Mouse (Mus musculus): ENCODE measurements around the gene Cdh6.
A peak's percentile ranks its signal among the peaks of the same experiment; 100 is the strongest.

The Cdh6 gene

DNA sequence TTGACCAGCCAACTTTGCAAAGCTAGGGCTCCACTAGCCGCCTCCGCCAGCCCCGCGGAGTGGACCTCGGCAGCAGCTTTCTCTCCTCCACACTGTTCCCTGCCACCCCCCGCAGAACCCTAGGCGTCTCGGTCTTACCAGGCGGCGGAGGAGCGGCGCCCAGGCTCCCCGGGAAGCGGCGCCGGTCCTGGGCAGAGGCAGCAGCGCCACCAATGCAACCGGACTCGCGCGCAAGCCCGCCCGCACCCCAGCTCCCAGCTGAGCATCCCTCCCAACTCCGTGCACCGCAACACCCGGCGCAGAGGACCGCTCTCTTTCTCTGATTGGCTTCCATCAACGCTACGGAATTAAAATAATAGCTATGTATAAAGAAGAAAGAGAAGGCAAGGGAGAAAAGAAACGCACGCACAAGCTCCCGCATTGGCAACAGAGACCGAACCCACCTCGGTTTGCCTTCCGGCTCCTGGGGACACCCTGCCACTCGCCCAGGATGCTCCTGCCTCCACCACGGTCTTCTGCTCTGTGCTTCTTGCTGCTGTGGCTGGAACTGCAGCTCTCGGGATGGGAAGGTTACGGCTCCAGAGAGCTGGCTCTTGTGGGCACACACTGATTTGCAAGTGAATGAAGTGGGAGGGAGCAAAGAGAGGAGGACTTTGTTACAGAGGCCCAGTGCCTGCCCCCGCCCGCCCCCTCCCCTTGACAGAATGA is at the start of gene Cdh6:
Gene Cdh6, minus strand, starts transcription at position 605 of the 708 bp plus-strand sequence.
- DNase-seq = peak; percentile 79

DNA sequence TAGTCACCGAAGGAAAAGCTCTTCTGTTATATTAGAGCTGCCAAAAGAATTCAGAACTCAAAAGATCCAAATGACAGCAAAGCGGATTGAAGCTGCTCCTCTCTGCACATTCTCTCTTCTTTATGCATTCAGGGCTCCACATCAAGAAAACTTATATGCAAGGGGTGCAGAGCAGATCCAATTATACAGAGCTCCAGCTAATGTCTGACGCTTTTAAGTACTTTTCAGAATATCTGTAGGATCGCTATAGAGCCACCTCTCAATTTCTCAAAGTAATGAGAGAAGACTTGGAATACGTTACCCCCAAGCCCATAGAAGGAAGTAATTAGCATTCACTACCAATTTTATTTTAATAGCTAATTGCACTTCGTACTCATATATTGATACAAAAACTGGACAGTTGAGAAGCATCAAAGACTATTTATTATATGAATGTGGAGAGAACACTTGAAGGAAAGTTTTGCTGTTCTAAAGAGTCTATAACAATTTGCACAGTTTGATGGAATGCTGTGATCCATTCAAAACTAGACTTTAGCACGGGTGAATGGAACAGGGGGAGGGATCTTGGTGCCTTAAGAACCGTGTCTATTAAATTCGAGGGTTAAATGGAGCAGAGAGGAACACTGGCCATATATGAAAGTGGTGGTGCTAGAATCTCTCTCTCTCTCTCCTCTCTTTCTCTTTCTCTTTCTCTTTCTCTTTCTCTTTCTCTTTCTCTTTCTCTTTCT is 46.4 kb upstream of the Cdh6 start:
- no peak for DNase-seq

DNA sequence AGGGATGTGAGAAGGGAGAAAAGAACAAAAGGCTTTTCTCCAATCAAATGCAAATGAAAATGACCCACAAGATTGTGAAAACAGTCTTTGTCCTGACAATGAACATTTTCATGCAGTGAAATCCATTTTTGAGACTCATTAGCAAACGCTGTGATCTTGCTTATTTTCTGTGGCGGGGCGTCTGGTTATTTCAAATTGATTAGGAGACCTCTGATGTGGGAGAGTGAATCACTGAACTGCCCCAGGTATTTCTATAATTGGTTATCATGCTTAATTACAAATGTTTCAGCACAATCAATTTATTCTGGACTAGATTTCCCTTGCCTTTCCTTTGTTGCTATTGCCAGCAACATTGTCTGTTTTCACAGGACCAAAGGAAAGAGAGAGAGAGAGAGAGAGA is 44.3 kb upstream of the Cdh6 start:
- no peak for DNase-seq

DNA sequence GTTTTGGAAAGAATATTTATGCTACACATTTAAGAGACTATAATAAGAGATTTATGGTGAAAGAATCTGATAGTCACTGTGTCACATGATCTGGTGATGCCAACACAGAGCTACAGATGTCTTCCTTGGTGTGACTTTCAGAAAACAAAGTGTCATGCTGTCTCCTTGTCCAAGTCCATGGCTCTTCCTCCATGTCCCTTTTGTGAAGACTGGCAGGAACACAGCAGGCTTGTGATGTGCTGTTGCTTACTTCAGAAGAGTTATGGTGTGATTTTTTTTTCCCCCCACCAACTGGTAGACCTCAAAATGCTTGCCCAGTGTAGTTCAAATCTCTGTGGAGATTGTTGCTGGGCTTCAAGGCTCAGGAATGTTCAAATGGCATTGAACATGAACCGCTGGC is 43.7 kb upstream of the Cdh6 start:
- DNase-seq = no peak

DNA sequence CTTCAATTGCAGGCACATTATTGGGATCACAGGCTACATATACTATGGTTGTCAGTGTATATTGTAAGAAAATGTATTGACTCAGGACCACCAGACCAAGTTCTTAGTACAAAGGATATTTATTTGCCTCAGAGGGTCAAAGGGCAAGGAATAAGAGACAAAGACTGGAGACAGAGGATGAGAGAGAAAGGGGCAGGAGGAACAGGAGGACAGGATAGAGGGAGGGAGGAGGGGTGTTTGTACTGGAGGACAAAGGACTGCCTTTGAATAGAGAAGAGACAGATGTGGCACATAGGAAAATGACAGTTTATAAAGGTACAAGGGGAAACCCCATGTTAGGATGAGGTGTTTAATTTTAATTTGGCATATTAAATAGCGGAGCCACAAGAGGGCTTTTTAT is 39.5 kb upstream of the Cdh6 start:
- DNase-seq = no peak

DNA sequence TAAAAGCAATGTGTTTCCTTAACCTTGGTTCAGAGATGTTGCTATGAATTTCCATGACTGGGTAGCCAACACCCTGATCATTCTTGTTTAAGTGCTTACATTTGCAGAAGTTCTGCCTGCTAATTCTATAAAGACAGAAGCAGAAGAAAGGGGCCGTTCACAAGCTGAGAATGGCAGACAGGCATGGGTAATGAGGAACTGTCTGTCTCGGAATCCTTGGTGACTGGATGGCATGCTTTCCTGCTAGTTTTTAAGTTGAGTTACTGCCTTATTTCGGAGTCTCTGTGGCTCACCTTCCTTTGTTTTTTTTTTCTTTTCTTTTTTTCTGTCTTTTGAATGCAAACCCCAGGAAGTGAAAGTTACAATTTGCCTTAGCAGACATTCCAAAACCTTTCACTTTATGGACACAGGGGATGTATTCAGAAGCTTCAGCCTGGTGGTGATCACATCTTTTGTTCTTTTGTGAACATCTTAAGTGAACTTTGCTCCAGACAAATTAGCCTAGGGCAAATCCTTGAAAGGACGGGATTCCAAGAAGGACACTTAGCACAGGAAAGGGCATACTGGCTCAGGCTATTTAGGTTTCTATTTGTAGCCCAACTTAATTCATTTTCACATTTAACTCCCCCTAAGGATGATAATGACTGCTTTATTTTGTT is 38.7 kb upstream of the Cdh6 start:
- DNase-seq = no peak

DNA sequence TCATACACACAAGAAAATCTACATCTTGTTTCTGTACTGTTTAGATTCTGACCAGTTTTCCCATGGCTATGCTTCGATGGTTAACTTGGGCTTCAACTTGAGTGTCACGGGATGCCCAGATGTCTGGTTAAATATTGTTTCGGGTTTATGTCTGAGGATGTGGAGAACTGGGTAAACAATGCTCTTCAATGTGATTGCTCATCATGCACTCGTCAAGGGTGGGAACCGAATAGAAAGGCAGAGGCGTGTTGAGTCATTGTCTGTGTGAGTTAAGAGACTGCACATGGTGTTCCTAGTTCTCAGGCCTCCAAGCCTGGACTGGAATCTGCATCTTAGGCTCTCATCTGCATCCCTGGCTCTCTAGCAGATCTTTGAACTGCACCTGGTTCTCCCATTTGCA is 36.7 kb upstream of the Cdh6 start:
- DNase-seq = peak; percentile 32

DNA sequence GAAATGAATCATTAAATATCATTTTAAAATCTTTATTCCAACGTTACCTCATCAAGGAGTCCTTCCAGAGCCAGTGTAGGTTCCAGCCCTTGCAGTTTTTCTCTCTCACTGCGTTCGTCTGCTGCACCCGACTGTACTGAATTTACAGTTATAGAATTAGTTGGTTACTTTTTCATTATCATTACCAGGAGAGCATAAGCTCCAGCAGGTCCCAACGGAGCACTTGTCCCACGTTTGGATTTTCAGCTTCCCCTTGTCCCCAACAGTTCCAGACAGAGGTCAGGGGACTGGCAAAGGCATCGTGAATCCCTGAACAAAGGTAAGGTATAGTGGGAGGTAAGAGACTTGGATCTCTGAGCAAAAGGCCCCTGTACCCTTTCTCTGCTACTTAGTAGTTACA is 35.2 kb upstream of the Cdh6 start:
- no peak for DNase-seq

DNA sequence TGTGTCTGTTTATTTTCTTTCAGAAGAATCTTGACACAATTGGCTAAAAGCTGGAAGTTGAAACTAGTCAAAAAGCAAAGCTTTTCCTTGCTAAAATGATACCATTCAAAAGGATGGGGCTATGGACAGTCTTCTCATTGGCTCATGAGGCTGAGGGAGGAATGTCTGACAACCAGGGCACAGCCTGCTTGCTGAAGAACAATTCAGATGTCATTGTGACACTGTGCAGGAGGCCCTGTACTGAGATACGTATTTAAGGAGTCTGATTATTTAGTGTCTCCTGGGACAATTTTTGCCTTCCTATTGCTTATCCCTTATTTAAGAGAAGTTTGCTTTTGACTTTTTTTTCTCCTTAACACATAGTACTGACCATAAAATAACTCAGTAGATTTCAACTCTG is 22.8 kb upstream of the Cdh6 start:
- DNase-seq = no peak

DNA sequence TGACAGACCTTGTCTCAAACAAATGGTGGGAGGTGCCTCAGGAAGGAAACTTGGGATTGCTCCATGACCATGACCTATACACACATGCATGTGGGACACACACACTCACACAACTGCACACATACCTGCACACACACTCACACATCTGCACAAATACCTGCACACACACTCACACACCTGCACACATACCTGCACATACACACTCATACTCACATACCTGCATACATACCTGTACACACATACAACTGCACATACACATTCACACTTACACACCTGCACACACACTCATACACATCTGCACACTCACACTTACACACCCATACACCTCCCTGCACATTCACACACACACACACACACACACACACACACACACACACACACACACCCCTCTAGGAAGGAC is 20.6 kb upstream of the Cdh6 start:
- DNase-seq = no peak

DNA sequence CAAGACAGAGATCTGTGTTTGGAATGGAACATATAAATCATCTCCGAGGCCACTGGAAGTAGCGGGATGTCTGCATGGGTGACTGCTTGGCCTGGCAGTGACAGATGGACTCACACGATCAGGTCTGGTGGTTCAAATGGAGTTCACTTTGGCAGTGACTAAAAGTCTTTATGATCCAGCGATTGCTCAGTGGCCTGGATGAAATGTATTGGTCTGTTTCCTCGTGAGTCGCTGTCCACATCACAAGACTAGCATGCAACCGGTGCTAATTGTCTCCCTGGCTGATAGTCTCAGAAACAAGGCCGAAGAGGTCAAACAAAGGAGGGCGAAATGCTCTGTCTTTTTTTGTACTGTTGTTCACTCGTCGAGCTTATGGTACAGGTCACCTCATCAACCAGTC is 19.6 kb upstream of the Cdh6 start:
- no peak for DNase-seq

DNA sequence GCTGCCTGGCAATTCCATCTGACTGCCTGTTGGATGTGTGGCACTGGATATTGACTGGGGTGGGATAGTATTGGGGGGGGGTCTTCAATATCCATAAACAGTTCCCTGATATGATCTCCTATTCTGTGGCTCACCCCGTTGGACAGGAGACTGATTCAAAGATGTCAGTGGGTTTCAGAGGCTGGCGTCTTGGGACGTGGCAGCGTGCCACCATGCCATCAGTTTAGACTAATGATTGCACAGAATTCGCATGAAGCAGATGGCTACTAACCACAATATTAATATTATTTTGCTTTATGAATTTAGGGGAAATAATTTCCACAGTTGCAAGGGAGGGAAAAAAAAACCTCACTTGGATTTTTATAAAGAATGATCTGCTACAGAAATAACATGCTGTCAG is 10.2 kb upstream of the Cdh6 start:
- no peak for DNase-seq

DNA sequence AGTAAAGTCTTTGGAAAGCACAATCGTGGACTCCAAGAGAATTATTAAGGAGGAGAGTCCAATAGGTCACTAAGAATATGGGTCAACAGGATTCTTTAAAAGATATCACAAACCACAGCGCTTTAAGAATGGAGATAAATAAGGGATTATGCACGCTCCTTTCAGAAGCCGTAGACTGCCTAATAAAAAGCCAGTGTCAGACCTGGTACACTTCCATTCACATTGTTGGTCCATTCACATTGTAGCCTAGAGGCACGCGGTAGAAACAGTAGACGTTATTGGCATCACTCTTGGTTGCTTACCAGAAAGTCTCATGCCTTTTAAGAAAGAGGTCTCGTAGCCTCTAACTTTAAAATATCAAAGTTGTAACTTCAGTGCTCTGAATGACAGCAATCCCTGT is 8.0 kb upstream of the Cdh6 start:
- DNase-seq = no peak

DNA sequence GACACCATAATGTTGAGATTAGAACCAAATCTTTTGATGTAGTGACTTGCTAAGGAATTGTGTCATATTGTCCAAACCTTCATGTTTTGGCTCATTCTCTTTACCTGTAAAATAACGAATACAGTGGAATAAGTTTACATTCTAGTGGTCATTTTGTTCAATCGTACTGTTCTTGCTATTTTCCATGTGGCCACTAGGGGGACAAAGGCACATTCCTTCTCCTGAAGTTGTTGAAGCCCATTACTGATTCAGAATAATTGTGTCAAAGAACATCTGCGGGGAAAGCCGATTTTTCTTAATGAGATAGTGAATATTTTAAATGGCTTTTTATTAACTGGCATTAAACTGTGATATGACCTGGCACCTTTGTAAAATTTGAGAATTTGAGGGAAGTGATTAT is 7.5 kb upstream of the Cdh6 start:
- no peak for DNase-seq

DNA sequence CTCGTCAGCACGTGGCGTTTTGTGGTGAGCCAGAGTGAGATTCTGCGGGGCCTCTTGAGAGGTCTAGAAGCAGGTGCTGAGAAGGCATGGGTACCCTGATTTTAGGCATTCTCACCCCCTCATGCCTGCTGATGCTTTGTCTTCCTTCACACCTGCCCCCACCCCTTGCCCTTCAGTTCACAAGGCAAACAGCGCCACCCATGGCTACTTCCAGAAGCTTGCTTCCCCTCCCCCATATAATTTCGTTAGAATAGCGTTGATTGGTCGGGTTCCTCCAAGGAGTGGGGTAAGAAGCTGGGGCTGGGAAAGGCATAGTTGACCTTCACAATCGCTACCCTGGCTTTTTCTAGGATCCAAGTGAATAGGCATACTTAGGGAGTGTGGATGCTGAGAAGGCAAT is 2.5 kb upstream of the Cdh6 start:
- no peak for DNase-seq

DNA sequence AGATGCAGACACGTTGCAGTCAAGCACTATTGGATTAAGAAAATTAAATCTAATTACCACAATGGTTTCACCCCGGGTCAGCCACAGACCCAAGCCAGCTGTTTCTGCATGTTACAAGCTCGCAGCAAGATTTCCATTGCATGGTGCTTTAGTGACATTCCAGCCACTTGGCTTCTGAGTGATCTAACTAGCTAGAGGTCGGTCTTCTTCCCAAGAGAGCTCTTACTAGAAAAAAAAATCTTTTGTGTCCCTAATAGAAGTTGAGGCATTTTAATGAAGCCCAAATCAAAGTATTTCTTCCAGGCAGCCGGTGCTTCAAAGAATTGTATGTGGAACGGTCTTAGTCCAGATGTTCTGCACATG is 1.1 kb upstream of the Cdh6 start:
- DNase-seq = no peak

DNA sequence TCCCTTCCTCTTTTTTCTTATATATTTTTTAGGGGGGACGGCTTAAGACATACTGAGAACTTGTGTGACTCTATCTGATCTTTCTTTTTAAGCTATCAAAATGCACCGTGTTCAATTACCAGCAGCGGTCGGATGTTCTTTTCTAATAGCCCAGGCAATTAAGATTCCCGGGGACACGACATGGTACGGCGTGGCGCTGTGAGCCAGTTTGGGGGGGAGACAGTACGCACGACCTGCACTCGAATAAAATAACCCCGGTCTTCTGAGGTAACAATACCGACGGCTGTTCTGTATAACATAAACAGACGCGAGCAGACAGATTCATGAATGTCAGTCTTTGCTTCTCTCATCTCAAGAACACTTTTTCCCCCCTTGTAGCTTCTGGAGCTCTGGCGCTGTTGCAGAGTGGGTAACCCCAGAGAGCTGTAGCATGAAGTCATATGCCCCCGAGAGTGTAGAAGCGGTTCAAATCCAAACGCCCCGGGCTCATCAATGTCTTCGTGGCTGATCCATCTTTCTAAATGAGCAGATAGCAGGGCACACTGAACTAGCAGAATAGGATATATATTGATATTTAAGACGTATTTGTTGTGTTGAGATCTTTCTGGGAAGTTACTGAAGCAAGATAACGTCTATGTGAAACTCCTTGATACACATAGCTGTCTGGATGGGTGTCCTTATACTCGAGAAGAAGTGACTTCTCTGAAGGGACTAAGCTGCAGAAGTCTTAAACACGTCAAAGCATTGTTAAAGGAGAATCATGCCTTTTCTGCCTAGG is 554 bp upstream of the Cdh6 start:
- peak; percentile 7 for DNase-seq

DNA sequence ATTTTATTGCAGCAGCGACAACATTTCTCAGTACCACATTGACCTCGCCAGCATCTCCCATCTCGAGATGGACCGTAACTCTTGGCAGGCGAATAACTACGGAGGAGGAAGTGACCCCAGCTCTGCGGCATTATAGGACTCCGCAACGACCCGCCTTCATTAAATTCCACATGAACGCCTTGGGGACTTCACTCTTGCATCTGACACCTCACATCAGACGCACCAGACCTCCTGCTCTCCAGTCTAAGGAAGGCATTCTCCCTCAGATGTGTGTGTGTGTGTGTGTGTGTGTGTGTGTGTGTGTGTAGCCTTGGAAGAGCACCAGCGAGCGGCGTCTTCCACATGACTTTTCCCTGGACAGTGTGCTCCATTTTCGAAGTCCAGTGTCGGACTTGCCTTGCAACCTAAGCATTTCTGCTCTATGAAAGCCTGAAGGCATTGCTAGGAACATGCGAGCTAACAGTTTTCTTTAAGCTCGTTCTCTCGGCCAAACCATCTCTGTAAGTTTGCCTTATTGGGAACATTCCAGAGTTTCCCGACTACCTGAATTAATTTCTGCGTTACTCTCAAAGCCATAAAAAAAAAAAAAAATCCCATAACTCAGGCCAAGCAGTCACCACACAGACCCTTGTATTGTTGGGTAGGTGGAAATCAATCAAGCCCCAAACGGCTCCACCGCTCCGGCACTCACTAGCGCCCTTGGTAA is 957 bp downstream of the Cdh6 start:
- peak; percentile 15 for DNase-seq

DNA sequence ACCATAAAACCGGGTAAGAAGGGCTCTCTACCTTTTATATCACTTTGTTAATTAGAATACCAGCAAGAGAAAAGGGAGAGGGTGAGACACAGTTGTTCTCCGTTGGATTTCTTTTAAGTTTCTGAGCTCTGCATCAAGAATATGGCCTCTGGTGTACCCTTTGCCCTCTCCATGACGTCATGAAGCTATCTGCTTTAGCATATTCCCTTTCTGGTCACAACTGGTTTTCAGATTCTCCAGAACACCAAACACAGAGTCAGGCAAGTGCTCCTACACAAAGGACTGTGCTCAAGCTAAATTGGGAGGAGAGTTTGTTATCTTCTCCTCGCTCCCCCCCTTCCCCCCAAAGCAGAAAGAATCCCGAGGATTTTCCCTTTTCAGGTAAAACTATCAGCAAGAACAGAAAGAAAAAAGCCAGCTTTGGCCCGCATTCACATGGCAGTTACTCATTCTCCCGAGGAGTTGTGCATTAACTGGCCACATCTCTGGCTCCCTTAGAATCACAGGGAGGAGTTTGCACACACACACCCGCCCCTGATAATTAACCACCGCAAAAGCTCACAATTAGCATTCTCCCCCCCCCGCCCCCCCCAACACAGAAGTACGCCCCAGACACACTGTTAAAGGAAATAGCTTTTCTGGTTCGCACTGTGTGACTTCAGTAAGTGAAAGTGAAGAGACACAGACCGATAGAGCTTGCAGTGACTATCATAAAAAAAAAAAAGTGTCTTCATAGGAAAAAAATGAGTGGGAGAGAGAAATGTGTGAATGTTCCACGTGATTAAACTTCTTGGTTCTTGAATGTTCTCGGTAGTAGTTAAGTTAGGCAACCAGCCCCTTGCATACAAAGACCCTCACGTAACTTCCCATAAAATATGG is 1.8 kb downstream of the Cdh6 start:
- peak; percentile 6 for DNase-seq

DNA sequence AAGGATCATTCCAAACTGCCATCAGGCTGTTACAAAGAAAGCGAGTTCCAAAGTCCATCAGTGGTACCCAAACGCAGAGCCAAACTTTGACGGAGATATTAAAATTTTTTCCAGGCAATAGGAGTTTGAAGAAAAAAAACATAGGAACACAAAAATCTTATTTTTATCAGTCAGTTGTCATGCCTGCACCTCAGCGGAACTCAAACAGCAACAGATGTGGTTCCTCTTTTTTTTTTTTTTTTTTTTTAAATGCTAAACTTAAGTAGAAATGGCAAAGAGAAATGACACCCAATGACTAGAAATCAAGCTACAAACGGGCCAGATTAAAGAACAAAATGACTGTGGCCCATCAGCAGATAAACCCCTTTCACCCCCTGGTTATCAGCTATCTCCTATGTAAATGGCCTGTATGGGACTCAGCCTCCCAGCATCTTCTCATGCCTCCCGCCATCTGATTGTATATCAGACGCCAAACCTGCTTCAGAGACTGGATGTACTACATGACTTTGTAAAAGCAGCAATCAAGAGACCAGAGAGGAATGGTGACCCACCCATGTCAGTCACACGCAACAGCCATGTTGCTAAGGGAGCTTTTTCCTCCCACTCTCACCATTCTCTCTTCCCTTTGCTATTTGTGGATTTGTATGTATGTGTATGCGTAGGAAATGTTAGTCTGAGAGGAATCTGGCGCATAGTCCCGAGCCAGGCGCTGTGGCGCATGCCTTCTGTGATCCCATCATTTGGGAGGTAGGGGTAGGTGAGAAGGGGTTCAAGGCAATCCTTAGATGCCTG is 8.2 kb downstream of the Cdh6 start:
- DNase-seq = peak; percentile 20

DNA sequence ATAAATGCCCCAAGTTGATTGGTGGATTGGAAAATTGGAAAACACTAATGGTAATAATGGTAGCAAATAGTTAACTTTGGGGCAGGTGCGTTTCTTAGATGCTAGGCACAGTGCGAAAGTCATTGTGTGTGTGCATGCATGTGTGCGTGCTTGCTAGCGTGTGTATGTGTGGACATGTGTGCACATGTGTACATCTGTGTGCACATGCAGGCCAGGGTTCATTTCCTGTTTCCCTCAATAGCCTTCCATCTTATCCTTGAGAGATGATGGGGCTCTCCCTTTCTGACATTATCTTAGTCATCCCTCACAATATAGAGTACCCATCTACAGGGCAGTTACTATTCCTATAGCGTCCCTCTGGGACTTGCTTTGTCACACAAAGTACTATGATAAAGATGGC is 17.7 kb downstream of the Cdh6 start:
- no peak for DNase-seq

Data from right cerebral cortex, adult 18-20 months (tissue).